Mouse (Mus musculus): ENCODE results near the gene Gimap1. TPM values are rescaled to one million over a fixed set of nuclear protein-coding genes. Genes with fewer than 3 reads are reported as not detected.

Gimap1 gene
- 5.9 and 8.2 TPM in 2 replicates for polyA plus RNA-seq (2015; fragmentation: Nextera tagmentation; extraction: Ambion mirVana)

GRCm38 (mm10) chr6:48738961-48739779 lies at the start of gene Gimap1:
Gene Gimap1, plus strand, starts transcription at chr6:48739054.

GRCm38 (mm10) chr6:48718455-48718854 lies 20.4 kb upstream of the Gimap1 start, which contains the start of the genes Gm28053 and Gimap7:
Gene Gm28053, plus strand, starts transcription at chr6:48718607.
Gene Gimap7, plus strand, starts transcription at chr6:48718621.

GRCm38 (mm10) chr6:48745959-48746889 lies 7.4 kb downstream of the Gimap1 start, which contains the start of gene Gimap5:
Gene Gimap5, plus strand, starts transcription at chr6:48746197.

GRCm38 (mm10) chr6:48770696-48771095 lies 31.8 kb downstream of the Gimap1 start, which contains the start of gene Gimap3:
Gene Gimap3, minus strand, starts transcription at chr6:48770851.

Other genes with a start within 250 kb of the Gimap1 start
- 494 and 535 TPM in 2 replicates for gene Atp6v0e2, start 201.4 kb upstream of the Gimap1 start, polyA plus RNA-seq (2015; fragmentation: Nextera tagmentation; extraction: Ambion mirVana)
- gene Lrrc61, start 184.3 kb upstream of the Gimap1 start, polyA plus RNA-seq (2015; fragmentation: Nextera tagmentation; extraction: Ambion mirVana): 15.0 and 15.1 TPM in 2 replicates
- gene Rarres2, start 166.3 kb upstream of the Gimap1 start, polyA plus RNA-seq (2015; fragmentation: Nextera tagmentation; extraction: Ambion mirVana): 21.1 and 23.0 TPM in 2 replicates
- gene Gm45021, start 149.4 kb upstream of the Gimap1 start, polyA plus RNA-seq (2015; fragmentation: Nextera tagmentation; extraction: Ambion mirVana): not detected in 2 replicates
- 33.1 and 38.6 TPM in 2 replicates for gene Repin1, start 145.2 kb upstream of the Gimap1 start, polyA plus RNA-seq (2015; fragmentation: Nextera tagmentation; extraction: Ambion mirVana)
- gene Gm44965, start 145.1 kb upstream of the Gimap1 start, polyA plus RNA-seq (2015; fragmentation: Nextera tagmentation; extraction: Ambion mirVana): not detected in 2 replicates
- gene Zfp775, start 137.0 kb upstream of the Gimap1 start, polyA plus RNA-seq (2015; fragmentation: Nextera tagmentation; extraction: Ambion mirVana): 7.1 and 7.3 TPM in 2 replicates
- gene AI854703, start 112.3 kb upstream of the Gimap1 start, polyA plus RNA-seq (2015; fragmentation: Nextera tagmentation; extraction: Ambion mirVana): 38.7 and 38.8 TPM in 2 replicates
- gene Gimap8, start 91.8 kb upstream of the Gimap1 start, polyA plus RNA-seq (2015; fragmentation: Nextera tagmentation; extraction: Ambion mirVana): 0.36 and 0.50 TPM in 2 replicates
- 1.0 and 1.2 TPM in 2 replicates for gene Gimap9, start 62.9 kb upstream of the Gimap1 start, polyA plus RNA-seq (2015; fragmentation: Nextera tagmentation; extraction: Ambion mirVana)
- gene Gimap4, start 54.5 kb upstream of the Gimap1 start, polyA plus RNA-seq (2015; fragmentation: Nextera tagmentation; extraction: Ambion mirVana): 0.57 and 0.62 TPM in 2 replicates
- 5.7 and 6.9 TPM in 2 replicates for gene Gimap6, start 30.8 kb upstream of the Gimap1 start, polyA plus RNA-seq (2015; fragmentation: Nextera tagmentation; extraction: Ambion mirVana)
- 0.68 TPM in 1 of 2 replicates, not detected in the other for gene Gm28053, start 20.4 kb upstream of the Gimap1 start, polyA plus RNA-seq (2015; fragmentation: Nextera tagmentation; extraction: Ambion mirVana)
- not detected in 2 replicates for gene Gimap7, start 20.4 kb upstream of the Gimap1 start, polyA plus RNA-seq (2015; fragmentation: Nextera tagmentation; extraction: Ambion mirVana)
- 1.7 and 2.2 TPM in 2 replicates for gene Gimap5, start 7.1 kb downstream of the Gimap1 start, polyA plus RNA-seq (2015; fragmentation: Nextera tagmentation; extraction: Ambion mirVana)
- gene Gimap3, start 31.8 kb downstream of the Gimap1 start, polyA plus RNA-seq (2015; fragmentation: Nextera tagmentation; extraction: Ambion mirVana): not detected in 2 replicates
- 85.7 and 92.0 TPM in 2 replicates for gene Tmem176a, start 101.9 kb downstream of the Gimap1 start, polyA plus RNA-seq (2015; fragmentation: Nextera tagmentation; extraction: Ambion mirVana)
- gene Tmem176b, start 102.4 kb downstream of the Gimap1 start, polyA plus RNA-seq (2015; fragmentation: Nextera tagmentation; extraction: Ambion mirVana): 178 and 196 TPM in 2 replicates
- not detected in 2 replicates for gene Aoc1, start 133.8 kb downstream of the Gimap1 start, polyA plus RNA-seq (2015; fragmentation: Nextera tagmentation; extraction: Ambion mirVana)
- not detected in 2 replicates for gene 1600015I10Rik, start 190.8 kb downstream of the Gimap1 start, polyA plus RNA-seq (2015; fragmentation: Nextera tagmentation; extraction: Ambion mirVana)
- gene Doxl2, start 235.9 kb downstream of the Gimap1 start, polyA plus RNA-seq (2015; fragmentation: Nextera tagmentation; extraction: Ambion mirVana): not detected in 2 replicates
- gene Svs1, start 247.8 kb downstream of the Gimap1 start, polyA plus RNA-seq (2015; fragmentation: Nextera tagmentation; extraction: Ambion mirVana): not detected in 2 replicates